Mouse (Mus musculus): Measurements from ENCODE around the gene Hspa5. TPM values are rescaled to one million over a fixed set of nuclear protein-coding genes. Genes with fewer than 3 reads are reported as not detected.
"Not testable (repeated sequence)": the region's sequence is repeated elsewhere in the genome, so short reads cannot be mapped to it uniquely, and the experiment has no call there.

The Hspa5 gene
- total and polyA plus RNA-seq, 3 experiments = 59.2 to 367 (median 127) TPM

DNA sequence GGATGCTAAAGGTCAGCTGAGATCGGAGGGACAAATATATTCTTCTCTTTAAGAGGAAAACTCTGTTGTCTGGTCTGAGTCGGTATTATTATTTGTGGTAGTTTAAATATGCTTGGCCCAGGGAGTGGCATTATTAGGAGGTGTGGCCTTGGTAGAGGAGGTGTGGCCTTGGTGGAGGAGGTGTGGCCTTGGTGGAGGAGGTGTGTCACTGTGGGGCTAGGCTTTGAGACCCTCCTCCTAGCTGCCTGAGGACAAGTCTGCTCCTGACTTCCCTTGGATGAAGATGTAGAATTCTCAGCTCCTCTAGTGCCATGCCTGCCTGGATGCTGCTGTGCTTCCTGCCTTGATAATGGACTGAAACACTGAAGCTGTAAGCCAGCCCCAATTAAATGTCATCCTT lies 22.7 kb downstream of the Hspa5 start:
- peaks cover 75% of the 10 kb centered on the region for H3K36me3 ChIP-seq (replicated peaks)

DNA sequence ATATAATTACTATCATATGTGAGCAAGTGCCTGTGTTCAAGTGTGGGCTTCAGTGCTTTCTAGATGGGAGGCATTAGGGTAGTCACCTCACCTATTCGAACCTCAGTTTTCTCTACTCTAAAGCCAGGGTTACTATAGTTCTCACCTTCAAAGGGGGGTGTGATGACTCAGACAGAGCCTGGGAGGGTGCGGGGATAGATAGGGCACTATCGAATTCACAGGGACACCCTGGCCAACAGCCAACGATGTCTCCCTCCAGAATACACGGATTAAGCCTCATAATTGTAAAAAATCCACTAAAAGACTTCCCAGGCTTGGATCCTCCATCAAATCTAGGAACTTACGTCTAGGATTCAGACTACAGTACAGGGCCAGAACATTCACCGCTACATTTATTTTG lies 23.7 kb downstream of the Hspa5 start:
- H3K4me3 ChIP-seq (ENCODE audit: low read depth, low read length) = no peak overlapping the region
- TF ChIP-seq CTCF (IDR thresholded peaks at IDR 0.05; ENCODE audit: low read depth, low read length) (no peak), GATA2 (IDR thresholded peaks at IDR 0.05; ENCODE audit: borderline replicate concordance, low read depth, low read length) (no peak), GATA1 (IDR thresholded peaks at IDR 0.05; ENCODE audit: borderline replicate concordance, low read length) (no peak), POLR2AphosphoS5 (IDR thresholded peaks at IDR 0.05; ENCODE audit: insufficient replicate concordance, low read depth, low read length) (no peak), TAL1 (conservative IDR thresholded peaks at IDR 0.05; ENCODE audit: low read depth, low read length) (no peak)
- DNase-seq (ENCODE audit: low spot score) (no peak), ATAC-seq (ENCODE audit: extremely low read depth, insufficient number of reproducible peaks, low FRiP score, poor library complexity, severe bottlenecking) (no peak)
- no peaks in the 10 kb centered on the region for H3K27me3 ChIP-seq (ENCODE audit: insufficient read depth, low read length)
- H3K4me1 ChIP-seq (ENCODE audit: insufficient read depth, low read depth, low read length) = peaks cover 26% of the 10 kb centered on the region
- H3K36me3 ChIP-seq (replicated peaks) = peaks cover 67% of the 10 kb centered on the region
- peaks cover 11% of the 10 kb centered on the region for H3K9me3 ChIP-seq (replicated peaks)

More for the DNA sequence above, 22.7 kb downstream of the Hspa5 start:
- no peak overlapping the region for H3K4me3 ChIP-seq (ENCODE audit: low read depth, low read length)
- H3K9me3 ChIP-seq (replicated peaks) = peaks cover 11% of the 10 kb centered on the region
- ATAC-seq (ENCODE audit: extremely low read depth, insufficient number of reproducible peaks, low FRiP score, poor library complexity, severe bottlenecking) (no peak), DNase-seq (ENCODE audit: low spot score) (no peak)
- H3K4me1 ChIP-seq (ENCODE audit: insufficient read depth, low read depth, low read length) = peaks cover 22% of the 10 kb centered on the region
- no peaks in the 10 kb centered on the region for H3K27me3 ChIP-seq (ENCODE audit: insufficient read depth, low read length)
- TF ChIP-seq GATA2 (IDR thresholded peaks at IDR 0.05; ENCODE audit: borderline replicate concordance, low read depth, low read length) (no peak), POLR2AphosphoS5 (IDR thresholded peaks at IDR 0.05; ENCODE audit: insufficient replicate concordance, low read depth, low read length) (no peak), GATA1 (IDR thresholded peaks at IDR 0.05; ENCODE audit: borderline replicate concordance, low read length) (no peak), TAL1 (conservative IDR thresholded peaks at IDR 0.05; ENCODE audit: low read depth, low read length) (no peak), CTCF (IDR thresholded peaks at IDR 0.05; ENCODE audit: low read depth, low read length) (no peak)

DNA sequence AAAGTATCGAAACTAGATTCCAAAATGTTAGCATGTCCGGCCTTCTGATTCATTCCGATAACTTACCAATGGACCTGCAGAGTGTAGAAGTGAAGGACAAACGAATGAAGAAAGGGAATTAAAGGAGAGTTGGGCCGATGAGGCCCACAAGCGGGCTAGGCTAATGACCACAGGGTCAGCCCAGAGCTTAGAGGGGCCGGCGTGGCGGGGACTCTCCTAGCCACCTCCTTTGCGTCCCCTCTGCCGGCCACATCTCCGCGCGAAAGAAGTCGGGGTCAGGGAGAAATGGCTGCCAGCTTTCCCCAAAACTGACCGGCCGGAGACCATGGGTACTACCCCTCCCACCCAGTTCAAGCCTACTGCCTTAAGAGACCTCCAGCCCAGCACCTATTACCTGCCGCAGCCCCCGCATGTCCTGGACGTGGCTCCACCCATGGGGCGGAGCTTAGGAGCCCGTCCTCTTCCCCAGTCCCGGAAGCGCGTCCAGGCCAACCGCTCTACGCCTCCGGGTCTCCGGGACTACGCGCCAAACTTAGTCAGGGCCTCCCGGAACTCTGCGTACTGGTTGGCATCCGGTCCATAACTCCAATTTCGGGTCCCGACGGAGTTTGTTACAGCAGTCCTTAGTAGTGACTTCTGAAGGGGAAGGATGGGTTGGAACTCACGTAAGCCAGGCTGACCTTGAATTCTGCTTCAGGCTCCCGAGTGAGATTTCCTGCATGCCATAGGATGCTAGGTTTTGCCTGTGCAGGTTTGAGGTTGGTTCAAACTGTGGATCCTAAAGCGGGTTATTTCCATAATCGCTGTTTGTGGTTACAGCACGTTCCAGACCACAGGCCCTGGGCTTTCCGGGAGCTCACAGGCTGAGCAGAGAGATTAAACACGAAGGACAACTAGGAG lies 27.8 kb downstream of the Hspa5 start, which contains the start of gene Rabepk:
TSS of gene Rabepk (minus strand) at position 556 of the 900 bp plus-strand sequence.
- peaks cover 38% of the 10 kb centered on the region for H3K4me1 ChIP-seq (ENCODE audit: insufficient read depth, low read depth, low read length)
- peak within 1 kb of the TSS; percentile 87 for H3K4me3 ChIP-seq (ENCODE audit: low read depth, low read length)
- no peaks in the 10 kb centered on the region for H3K27me3 ChIP-seq (ENCODE audit: insufficient read depth, low read length)
- ATAC-seq (ENCODE audit: extremely low read depth, insufficient number of reproducible peaks, low FRiP score, poor library complexity, severe bottlenecking) (peak; percentile 75), DNase-seq (ENCODE audit: low spot score) (peak; percentile 81)
- peaks cover under 1% of the 10 kb centered on the region for H3K9me3 ChIP-seq (replicated peaks)
- TF ChIP-seq TAL1 (conservative IDR thresholded peaks at IDR 0.05; ENCODE audit: low read depth, low read length) = no peak
- no peak for TF ChIP-seq GATA1 (IDR thresholded peaks at IDR 0.05; ENCODE audit: borderline replicate concordance, low read length)
- no peak for TF ChIP-seq GATA2 (IDR thresholded peaks at IDR 0.05; ENCODE audit: borderline replicate concordance, low read depth, low read length)
- TF ChIP-seq POLR2AphosphoS5 (IDR thresholded peaks at IDR 0.05; ENCODE audit: insufficient replicate concordance, low read depth, low read length) = no peak
- TF ChIP-seq CTCF (IDR thresholded peaks at IDR 0.05; ENCODE audit: low read depth, low read length) = no peak
- H3K36me3 ChIP-seq (replicated peaks) = peaks cover 43% of the 10 kb centered on the region

DNA sequence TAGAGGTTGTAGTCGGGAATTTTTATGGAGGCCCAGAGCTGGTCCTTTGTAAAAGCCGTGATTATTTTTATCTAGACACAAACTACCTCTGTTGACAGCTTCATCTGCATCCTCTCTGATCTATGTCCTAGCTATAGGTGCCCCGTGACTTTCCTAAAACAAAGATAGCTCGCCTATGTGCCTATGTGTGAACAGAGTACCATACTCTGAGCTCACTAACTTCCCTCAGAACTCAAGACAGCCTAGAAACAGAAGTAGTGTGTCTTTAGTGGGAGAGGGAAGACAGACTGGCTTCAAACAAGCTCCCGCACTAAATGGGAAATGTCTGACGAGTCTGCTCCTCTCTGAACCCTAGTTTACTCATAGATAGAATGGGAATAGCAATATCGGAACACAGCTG lies 28.6 kb downstream of the Hspa5 start:
- no peak for ATAC-seq (ENCODE audit: extremely low read depth, insufficient number of reproducible peaks, low FRiP score, poor library complexity, severe bottlenecking)
- Histone ChIP-seq H3K9me3 (replicated peaks) (no peaks in the 10 kb centered on the region), H3K27me3 (ENCODE audit: insufficient read depth, low read length) (no peaks in the 10 kb centered on the region), H3K4me3 (ENCODE audit: low read depth, low read length) (peak overlapping the region; percentile 87; the same call in 1 of the 2 replicates), H3K36me3 (replicated peaks) (peaks cover 40% of the 10 kb centered on the region), H3K4me1 (ENCODE audit: insufficient read depth, low read depth, low read length) (peaks cover 45% of the 10 kb centered on the region)
- DNase-seq (ENCODE audit: low spot score) = no peak
- no peak for TF ChIP-seq GATA2 (IDR thresholded peaks at IDR 0.05; ENCODE audit: borderline replicate concordance, low read depth, low read length)
- no peak for TF ChIP-seq POLR2AphosphoS5 (IDR thresholded peaks at IDR 0.05; ENCODE audit: insufficient replicate concordance, low read depth, low read length)
- TF ChIP-seq TAL1 (conservative IDR thresholded peaks at IDR 0.05; ENCODE audit: low read depth, low read length) = no peak
- TF ChIP-seq CTCF (IDR thresholded peaks at IDR 0.05; ENCODE audit: low read depth, low read length) = no peak
- TF ChIP-seq GATA1 (IDR thresholded peaks at IDR 0.05; ENCODE audit: borderline replicate concordance, low read length) = no peak

DNA sequence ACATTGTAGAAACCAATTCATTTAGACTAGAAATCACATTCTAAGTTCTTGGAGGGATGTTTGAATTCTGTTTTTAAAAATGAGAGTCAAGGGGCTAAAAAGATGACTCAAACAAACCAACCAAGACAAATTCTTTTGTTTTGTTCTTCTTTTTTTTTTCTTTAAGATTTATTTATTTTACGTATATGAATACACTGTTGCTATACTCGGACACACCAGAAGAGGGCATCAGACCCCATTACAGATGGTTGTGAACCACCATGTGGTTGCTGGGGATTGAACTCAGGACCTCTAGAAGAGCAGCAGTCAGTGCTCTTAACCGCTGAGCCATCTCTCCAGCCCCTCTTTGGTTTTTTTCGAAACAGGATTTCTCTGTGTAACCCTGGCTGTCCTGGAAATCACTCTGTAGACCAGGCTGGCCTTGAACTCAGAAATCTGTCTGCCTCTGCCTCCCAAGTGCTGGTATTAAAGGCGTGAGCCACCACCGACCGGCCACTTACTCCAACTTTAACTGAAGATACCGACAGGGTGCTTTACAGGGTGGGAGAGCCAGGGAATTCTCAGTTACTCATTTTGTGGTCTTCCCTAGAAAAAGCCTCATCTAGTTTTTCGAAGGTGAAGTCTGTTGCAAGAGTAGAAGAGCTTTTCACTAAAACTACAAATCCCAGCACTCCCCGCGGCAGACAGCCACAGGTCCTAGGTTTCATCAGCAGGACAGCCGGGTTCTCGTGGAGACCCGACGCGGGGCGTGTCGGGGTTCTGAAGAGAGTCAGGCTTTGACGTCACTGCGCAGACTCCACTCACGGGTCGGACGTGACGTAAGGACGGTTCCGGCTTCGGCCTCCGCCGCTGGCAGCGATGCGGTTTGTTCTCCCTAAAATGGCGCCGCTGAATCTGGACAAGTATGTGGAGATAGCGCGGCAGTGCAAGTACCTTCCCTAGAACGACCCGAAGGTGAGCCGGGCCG lies 30.0 kb downstream of the Hspa5 start:
- peaks cover 40% of the 10 kb centered on the region for H3K36me3 ChIP-seq (replicated peaks)
- H3K4me3 ChIP-seq (ENCODE audit: low read depth, low read length) = peak overlapping the region; percentile 79
- H3K4me1 ChIP-seq (ENCODE audit: insufficient read depth, low read depth, low read length) = peaks cover 57% of the 10 kb centered on the region
- ATAC-seq (ENCODE audit: extremely low read depth, insufficient number of reproducible peaks, low FRiP score, poor library complexity, severe bottlenecking) (peak; percentile 85), DNase-seq (ENCODE audit: low spot score) (peak; percentile 85)
- H3K9me3 ChIP-seq (replicated peaks) = no peaks in the 10 kb centered on the region
- TF ChIP-seq TAL1 (conservative IDR thresholded peaks at IDR 0.05; ENCODE audit: low read depth, low read length) = no peak
- TF ChIP-seq CTCF (IDR thresholded peaks at IDR 0.05; ENCODE audit: low read depth, low read length) = no peak
- TF ChIP-seq GATA1 (IDR thresholded peaks at IDR 0.05; ENCODE audit: borderline replicate concordance, low read length) = no peak
- no peak for TF ChIP-seq GATA2 (IDR thresholded peaks at IDR 0.05; ENCODE audit: borderline replicate concordance, low read depth, low read length)
- TF ChIP-seq POLR2AphosphoS5 (IDR thresholded peaks at IDR 0.05; ENCODE audit: insufficient replicate concordance, low read depth, low read length) = no peak
- no peaks in the 10 kb centered on the region for H3K27me3 ChIP-seq (ENCODE audit: insufficient read depth, low read length)

DNA sequence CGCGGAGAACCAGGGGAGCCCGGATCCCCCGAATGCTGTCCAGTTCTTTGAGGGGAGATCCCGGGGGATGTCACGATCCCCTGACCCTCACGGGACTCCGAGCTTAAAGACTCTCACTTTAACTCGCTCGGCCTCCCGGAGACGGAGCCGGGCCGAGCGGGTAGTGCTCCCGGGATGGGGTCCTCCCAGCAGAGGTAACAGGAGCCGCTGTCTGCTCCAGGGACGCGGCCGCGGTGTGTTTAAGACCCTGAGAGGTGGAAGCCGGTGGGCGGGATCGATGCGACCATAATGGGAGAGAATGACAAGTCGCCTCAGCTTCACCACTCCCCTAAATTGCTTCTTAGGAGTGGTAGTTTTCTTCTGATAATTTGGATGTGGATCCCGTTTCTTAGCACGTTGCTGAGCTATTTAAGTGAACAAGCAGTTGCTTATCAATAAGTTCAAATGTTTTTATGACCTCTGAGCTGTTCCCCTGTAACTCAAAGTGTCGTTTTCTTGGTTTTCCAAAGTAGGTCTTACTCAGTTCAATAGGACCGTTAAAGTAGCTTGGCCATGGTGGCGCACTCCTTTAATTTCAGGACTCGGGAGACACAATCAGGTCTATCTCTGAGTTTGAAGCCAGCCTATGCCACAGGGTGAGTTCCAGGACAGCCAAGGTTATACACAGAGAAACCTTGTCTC lies 30.9 kb downstream of the Hspa5 start:
- DNase-seq (ENCODE audit: low spot score) = not testable (repeated sequence)
- H3K4me1 ChIP-seq (ENCODE audit: insufficient read depth, low read depth, low read length) = peaks cover 63% of the 10 kb centered on the region

More for the DNA sequence above, 30.9 kb downstream of the Hspa5 start:
- not testable (repeated sequence) for H3K9me3 ChIP-seq (replicated peaks); H3K27me3 ChIP-seq (ENCODE audit: insufficient read depth, low read length)
- Histone ChIP-seq H3K4me3 (ENCODE audit: low read depth, low read length) (peak overlapping the region; percentile 79), H3K36me3 (replicated peaks) (peaks cover 40% of the 10 kb centered on the region)
- peak; percentile 35; the same call in 1 of the 2 replicates for ATAC-seq (ENCODE audit: extremely low read depth, insufficient number of reproducible peaks, low FRiP score, poor library complexity, severe bottlenecking)

Data from G1E (cell line).